Mouse (Mus musculus): ENCODE results near the gene Pla2g3.

- TF ChIP-seq ZC3H11A (IDR thresholded peaks at IDR 0.05; ENCODE audit: borderline replicate concordance, low read depth, low read length) (peak; percentile 31; the same call in 1 of the 2 replicates), MAFK (IDR thresholded peaks at IDR 0.05; ENCODE audit: insufficient read depth, low read depth, low read length) (no peak), CHD2 (IDR thresholded peaks at IDR 0.05; ENCODE audit: low read depth, low read length) (no peak), HCFC1 (IDR thresholded peaks at IDR 0.05; ENCODE audit: borderline replicate concordance, insufficient read depth, low read length) (no peak), ZNF384 (IDR thresholded peaks at IDR 0.05; ENCODE audit: low read depth, low read length) (no peak)
Observed at GRCm38 (mm10) chr11:3456354-3456753, 31.7 kb upstream of the Pla2g3 start.

All from ES-E14 (cell line).